Mouse (Mus musculus): ENCODE results near the gene Ces1c.

Gene Ces1c

GRCm38 (mm10) chr8:93131233-93131980 is at the start of gene Ces1c:
Ces1c (minus strand) TSS chr8:93131283.
- CTCF ChIA-PET, result no interaction called here

GRCm38 (mm10) chr8:93180581-93181129 is 49.6 kb upstream of the Ces1c start:
- CTCF ChIA-PET, result no interaction called here

- CTCF ChIA-PET, result no interaction called here
Measured at GRCm38 (mm10) chr8:93176593-93176992, 45.5 kb upstream of the Ces1c start.

GRCm38 (mm10) chr8:93174554-93174953 is 43.5 kb upstream of the Ces1c start:
- CTCF ChIA-PET, result no interaction called here

GRCm38 (mm10) chr8:93171846-93172590 is 40.9 kb upstream of the Ces1c start:
- CTCF ChIA-PET, result no interaction called here

- CTCF ChIA-PET, result interaction anchor here (0.5 kb wide), 1 partner anchor 115 kb away, joined by 4 read pairs; no protein-coding TSS in a partner anchor
Measured at GRCm38 (mm10) chr8:93163363-93163762, 32.3 kb upstream of the Ces1c start.

GRCm38 (mm10) chr8:93151401-93151800 is 20.3 kb upstream of the Ces1c start:
- CTCF ChIA-PET, result no interaction called here

GRCm38 (mm10) chr8:93147331-93147730 is 16.2 kb upstream of the Ces1c start:
- CTCF ChIA-PET, result no interaction called here

GRCm38 (mm10) chr8:93140696-93141095 is 9.6 kb upstream of the Ces1c start:
- CTCF ChIA-PET, result no interaction called here

- CTCF ChIA-PET, result no interaction called here
Measured at GRCm38 (mm10) chr8:93132196-93132595, 1.1 kb upstream of the Ces1c start.

GRCm38 (mm10) chr8:93126476-93126875 is 4.6 kb downstream of the Ces1c start:
- CTCF ChIA-PET, result no interaction called here

- CTCF ChIA-PET, result no interaction called here
Measured at GRCm38 (mm10) chr8:93122005-93122404, 9.1 kb downstream of the Ces1c start.

- CTCF ChIA-PET, result no interaction called here
Measured at GRCm38 (mm10) chr8:93095376-93095775, 35.7 kb downstream of the Ces1c start.

- CTCF ChIA-PET, result no interaction called here
Measured at GRCm38 (mm10) chr8:93091324-93091723, 39.8 kb downstream of the Ces1c start.

GRCm38 (mm10) chr8:93088686-93089122 is 42.4 kb downstream of the Ces1c start:
- CTCF ChIA-PET, result no interaction called here

- CTCF ChIA-PET, result no interaction called here
Measured at GRCm38 (mm10) chr8:93088193-93088592, 42.9 kb downstream of the Ces1c start.

- CTCF ChIA-PET, result no interaction called here
Measured at GRCm38 (mm10) chr8:93079887-93080286, 51.2 kb downstream of the Ces1c start, which contains the start of gene Ces1b. Ces1b (minus strand) TSS chr8:93080017.

GRCm38 (mm10) chr8:93075251-93075650 is 55.8 kb downstream of the Ces1c start:
- CTCF ChIA-PET, result no interaction called here

- CTCF ChIA-PET, result no interaction called here
Measured at GRCm38 (mm10) chr8:93063416-93064117, 67.5 kb downstream of the Ces1c start.

- CTCF ChIA-PET, result no interaction called here
Measured at GRCm38 (mm10) chr8:93059185-93059584, 71.9 kb downstream of the Ces1c start.

- CTCF ChIA-PET, result no interaction called here
Measured at GRCm38 (mm10) chr8:93055238-93055637, 75.8 kb downstream of the Ces1c start.

All from spleen, embryonic (tissue).